Mouse (Mus musculus) lung, postnatal 14 days (tissue): ENCODE data around the gene Slc7a5.

ENCODE experiments used
- DNase-seq: peaks from one replicate; pipeline ENCODE4 v3.0.0; 2021

The Slc7a5 gene

GRCm38 (mm10) chr8:121848495-121848894 lies 59.0 kb downstream of the Slc7a5 start:
- no peak for DNase-seq

- no peak for DNase-seq
Observed at GRCm38 (mm10) chr8:121847987-121848386, 59.5 kb downstream of the Slc7a5 start.

GRCm38 (mm10) chr8:121847261-121847822 lies 60.2 kb downstream of the Slc7a5 start:
- no peak for DNase-seq

- DNase-seq, result no peak
Observed at GRCm38 (mm10) chr8:121846815-121847214, 60.7 kb downstream of the Slc7a5 start.

GRCm38 (mm10) chr8:121844765-121845164 lies 62.7 kb downstream of the Slc7a5 start:
- no peak for DNase-seq

GRCm38 (mm10) chr8:121843184-121843733 lies 64.2 kb downstream of the Slc7a5 start:
- DNase-seq, result no peak

GRCm38 (mm10) chr8:121842064-121842955 lies 65.2 kb downstream of the Slc7a5 start:
- DNase-seq, result no peak

GRCm38 (mm10) chr8:121841242-121841641 lies 66.3 kb downstream of the Slc7a5 start:
- peak; percentile 37 for DNase-seq

- peak; percentile 80 for DNase-seq
Observed at GRCm38 (mm10) chr8:121832503-121832902, 75.0 kb downstream of the Slc7a5 start.

- DNase-seq, result no peak
Observed at GRCm38 (mm10) chr8:121832061-121832460, 75.4 kb downstream of the Slc7a5 start.
